In the genomic region with DNA sequence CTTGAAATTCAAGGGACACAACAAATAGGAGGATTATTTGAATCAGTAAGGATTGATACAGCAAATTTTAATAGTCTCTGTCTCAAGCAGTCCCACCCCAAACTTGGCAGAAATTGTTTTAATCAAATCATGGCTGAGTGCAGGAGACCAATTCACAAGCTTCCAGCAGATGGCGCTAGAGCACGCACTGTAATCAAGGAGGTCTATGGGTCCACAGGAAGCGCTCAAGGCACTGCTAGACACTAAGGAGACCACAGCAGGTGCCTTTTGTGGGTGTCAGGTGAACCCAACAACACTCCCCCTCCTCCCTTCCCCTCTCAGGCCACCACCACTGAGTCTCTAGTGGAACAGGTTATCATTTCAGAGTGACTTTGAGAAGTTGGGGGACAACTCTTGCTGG, we compare ENCODE assay signal across 9 mouse cellular contexts.
A peak's percentile ranks its signal among the peaks of the same experiment; 100 is the strongest.
DNase-seq lines count a peak whose midpoint lies in the region; ATAC-seq and TF ChIP-seq lines count a peak whose summit lies in the region.
"Had no signal": no experiment of that assay in that cellular context is flagged by ENCODE, and none has a peak within 500 bp of the region (broad histone marks: within the 10 kb centered on the region; RNA-seq: fewer than 3 reads in every experiment).

No protein-coding gene starts in this region.

- peak; percentile 39 to 41 for DNase-seq in B cell, adult 2 months
- DNase-seq in R1 (ENCODE audit: low read depth, low spot score): peak; percentile 76
- DNase-seq in cerebellum, postnatal 36 days: peak; percentile 52 to 67
- peak; percentile 7 to 11 for DNase-seq in gastrocnemius, adult 8-10 months (ENCODE audit: low spot score in 2 of 2)
- DNase-seq in kidney, postnatal 4 days: peak; percentile 80 to 83
- peak; percentile 75 for DNase-seq in liver, postnatal 0 days
- DNase-seq in retina, postnatal 7 days (ENCODE audit: low read depth, low spot score): peak; percentile 70
- peak; percentile 26 to 72 for DNase-seq in urinary bladder, postnatal 4 days (ENCODE audit: low spot score in 2 of 2)

- 7% methylated on average over 3 of the region's 3 CpGs for WGBS in liver, postnatal 0 days (ENCODE audit: insufficient replicate concordance)

- H3K27ac ChIP-seq in liver, postnatal 0 days (ENCODE audit: low read depth): no peak overlapping the region
- H3K27ac ChIP-seq: heart, embryonic 15.5 days had no signal

- no peaks in the 10 kb centered on the region for H3K36me3 ChIP-seq in liver, postnatal 0 days (replicated peaks; ENCODE audit: insufficient read depth, low read length)
- H3K36me3 ChIP-seq: heart, embryonic 15.5 days had no signal

- H3K4me1 ChIP-seq in liver, postnatal 0 days (ENCODE audit: insufficient read depth): no peaks in the 10 kb centered on the region
- H3K4me1 ChIP-seq: heart, embryonic 15.5 days had no signal

- no peak overlapping the region for H3K4me3 ChIP-seq in liver, postnatal 0 days (ENCODE audit: low read depth, low read length)
- H3K4me3 ChIP-seq: heart, embryonic 15.5 days had no signal

- 0 out of 2 replicates have a peak, but pooled peaks have one; percentile 8 for ATAC-seq in liver, postnatal 0 days

- H3K27me3 ChIP-seq in liver, postnatal 0 days (ENCODE audit: insufficient read depth, low read length): no peaks in the 10 kb centered on the region
- H3K27me3 ChIP-seq: heart, embryonic 15.5 days had no signal

- no peak for TF ChIP-seq EP300 in liver, postnatal 0 days (IDR thresholded peaks at IDR 0.05; ENCODE audit: low read depth)

- no peak overlapping the region for H3K4me2 ChIP-seq in liver, postnatal 0 days (ENCODE audit: low read depth, low read length)
- H3K4me2 ChIP-seq: heart, embryonic 15.5 days had no signal

- H3K9ac ChIP-seq in liver, postnatal 0 days (replicated peaks): no peak overlapping the region
- H3K9ac ChIP-seq: heart, embryonic 15.5 days had no signal

- no peaks in the 10 kb centered on the region for H3K9me3 ChIP-seq in liver, postnatal 0 days (ENCODE audit: low read length)
- H3K9me3 ChIP-seq: heart, embryonic 15.5 days had no signal

- peak; percentile 90 for TF ChIP-seq CTCF in liver, postnatal 0 days (IDR thresholded peaks at IDR 0.05; ENCODE audit: low read depth)

Comparison
In these comparisons a context has a peak if more than half of its experiments do, and no peak if none do; other contexts are left out.
1. DNase-seq: peak in every context shown above with its lines; median percentile 82 in kidney, postnatal 4 days; 76 in R1; 75 in liver, postnatal 0 days; 70 in retina, postnatal 7 days; 60 in cerebellum, postnatal 36 days; 49 in urinary bladder, postnatal 4 days; 40 in B cell, adult 2 months; 9 in gastrocnemius, adult 8-10 months.